Mouse (Mus musculus) testis, adult 2 months (tissue): ENCODE measurements around the gene Dync1li1.

Experiments
- CTCF ChIP-seq: fragments of 200-500 bp; IDR thresholded peaks from 2 replicates; pipeline ENCODE4 v1.5.1; 2012; ENCODE audit warnings: low read depth, mild to moderate bottlenecking, inconsistent platforms, low read length, moderate library complexity; ENCODE audit not compliant: control insufficient read depth, insufficient read depth, insufficient replicate concordance
- POLR2A ChIP-seq: fragments of 200-500 bp; IDR thresholded peaks from 2 replicates; pipeline ENCODE4 v1.6.1; 2012; ENCODE audit warnings: low read depth, mild to moderate bottlenecking, inconsistent platforms, low read length, moderate library complexity; ENCODE audit not compliant: control insufficient read depth

DNA sequence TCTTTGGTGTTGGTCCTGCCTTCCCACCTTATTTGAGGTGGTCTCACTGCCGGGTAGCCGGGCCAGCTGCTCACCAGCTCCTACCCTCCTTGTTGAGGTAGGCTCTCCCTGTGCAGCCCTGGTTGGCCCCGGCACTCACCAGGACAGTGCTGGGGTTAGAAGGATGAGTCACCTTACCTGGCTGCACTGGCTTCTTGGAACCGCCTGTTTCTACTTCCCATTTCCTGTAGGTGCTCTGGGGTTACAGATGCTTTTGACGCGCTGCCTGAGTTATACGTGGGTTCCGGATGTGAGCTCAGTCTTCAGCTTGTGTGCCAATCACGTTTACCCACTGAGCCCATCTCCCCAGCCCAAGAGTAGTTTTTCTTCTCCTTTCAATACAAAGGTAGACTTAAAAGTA lies 51.7 kb downstream of the Dync1li1 start:
- TF ChIP-seq CTCF, result no peak
- TF ChIP-seq POLR2A, result no peak
